Mouse (Mus musculus) lung, postnatal 25 days (tissue): ENCODE data around the gene Gucy2e.
A peak's percentile ranks its signal among the peaks of the same experiment; 100 is the strongest.

Experiments used
- DNase-seq: peaks from one replicate; pipeline ENCODE4 v3.0.0; 2022; ENCODE audit warnings: low spot score

Gucy2e gene

DNA sequence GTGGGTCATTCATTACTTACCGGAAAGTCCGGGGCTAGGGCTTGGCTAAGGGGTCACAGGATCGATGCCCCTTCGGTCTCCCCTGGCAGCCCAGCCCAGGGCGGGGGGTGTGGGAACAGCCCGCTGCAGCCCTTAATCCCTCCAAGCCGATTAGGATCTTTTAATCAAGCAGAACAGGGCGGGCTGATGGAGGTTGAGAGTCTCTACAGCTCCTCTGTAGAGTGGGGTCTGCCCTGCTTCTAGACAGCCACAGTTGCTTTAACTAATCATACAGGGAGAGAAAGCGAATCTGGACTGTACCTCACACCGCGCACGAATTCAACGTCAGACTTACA, at the start of gene Gucy2e:
Gene Gucy2e (minus strand): TSS at position 111 of the 335 bp plus-strand sequence.
- no peak for DNase-seq

DNA sequence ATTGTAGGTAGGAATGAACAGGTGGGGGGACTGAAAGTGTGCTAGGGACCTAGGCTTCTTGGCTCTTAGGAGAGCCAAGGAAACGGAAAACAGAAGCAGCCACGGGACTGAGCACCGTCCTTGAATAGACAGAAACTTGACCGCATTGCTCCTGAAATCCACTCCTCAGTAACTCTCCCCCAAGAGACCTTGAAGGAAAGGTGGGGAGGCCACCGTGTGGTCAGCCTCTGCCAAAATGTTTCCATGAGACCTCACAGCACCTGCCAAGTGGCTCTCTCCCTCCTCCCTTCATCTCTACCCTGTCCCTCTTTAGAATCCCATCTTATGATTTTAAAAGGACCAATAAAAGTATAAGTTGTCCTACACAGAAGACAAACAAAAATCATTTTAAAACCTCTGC, 40.4 kb upstream of the Gucy2e start:
- no peak for DNase-seq

DNA sequence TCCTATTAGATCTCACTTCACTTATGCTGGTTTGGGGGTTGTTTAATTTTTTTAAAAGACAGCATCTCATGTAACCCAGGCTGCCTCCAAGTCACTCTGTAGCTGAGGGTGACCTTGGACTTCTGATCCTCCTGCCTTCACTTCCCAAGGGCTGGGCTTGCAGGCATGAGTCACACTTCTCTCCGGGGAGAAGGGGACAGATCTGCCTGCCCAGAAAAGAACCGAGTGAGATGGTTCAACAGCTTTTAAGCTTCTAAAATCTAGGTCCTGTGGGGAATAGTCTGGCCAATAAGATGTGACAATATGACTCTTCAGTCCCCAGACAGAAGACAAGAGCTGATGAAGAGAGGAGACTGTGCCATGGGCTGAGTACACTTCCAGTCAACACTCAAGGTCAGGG, 39.2 kb upstream of the Gucy2e start:
- no peak for DNase-seq

DNA sequence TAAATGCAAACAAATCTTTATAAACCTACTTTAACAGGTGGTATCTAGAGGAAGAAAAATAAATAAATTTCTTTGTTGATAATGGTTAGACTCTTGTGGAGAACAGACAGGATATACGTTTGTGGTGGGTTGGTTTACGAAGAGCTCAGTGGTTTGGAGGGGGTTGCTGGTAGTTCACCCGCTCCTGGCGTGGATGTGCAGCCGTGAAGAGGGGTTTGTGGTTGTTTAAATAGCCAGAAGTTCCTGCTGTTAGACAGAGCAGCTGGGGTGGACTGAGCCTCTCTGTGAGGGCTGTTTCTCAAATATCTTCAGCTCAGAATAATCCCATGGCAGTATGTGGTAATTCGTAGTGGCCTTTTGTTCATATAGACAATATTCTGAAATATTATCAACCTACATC, 38.8 kb upstream of the Gucy2e start:
- no peak for DNase-seq

DNA sequence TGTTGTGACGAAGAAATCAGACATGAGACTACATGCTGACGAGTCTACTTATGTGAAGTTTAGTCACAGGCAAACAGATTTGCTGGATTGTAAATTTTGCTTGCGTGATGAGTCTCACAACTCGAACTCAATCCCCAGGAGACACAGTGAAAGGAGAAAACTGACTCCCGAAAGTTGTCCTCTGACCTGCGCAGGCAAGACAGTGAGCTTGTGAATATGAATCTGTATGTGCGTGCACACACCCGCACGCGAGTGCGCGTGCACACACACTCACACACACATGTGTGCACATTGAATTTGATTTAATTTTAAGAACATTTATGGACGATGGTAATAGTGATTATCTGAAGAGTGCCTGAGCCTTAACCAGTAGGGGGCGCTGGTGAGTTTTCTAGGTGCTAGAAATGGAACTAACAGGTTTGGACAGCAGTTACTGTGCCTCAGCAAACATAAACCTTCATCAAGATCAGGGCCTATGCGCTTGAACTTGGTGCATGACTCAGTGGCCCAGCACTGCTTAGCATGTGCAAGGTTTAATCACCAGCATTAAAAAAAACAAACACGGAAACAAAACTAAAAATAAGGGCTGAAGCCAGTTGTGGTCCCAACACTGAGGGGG, 35.4 kb upstream of the Gucy2e start:
- DNase-seq, result peak; percentile 75

DNA sequence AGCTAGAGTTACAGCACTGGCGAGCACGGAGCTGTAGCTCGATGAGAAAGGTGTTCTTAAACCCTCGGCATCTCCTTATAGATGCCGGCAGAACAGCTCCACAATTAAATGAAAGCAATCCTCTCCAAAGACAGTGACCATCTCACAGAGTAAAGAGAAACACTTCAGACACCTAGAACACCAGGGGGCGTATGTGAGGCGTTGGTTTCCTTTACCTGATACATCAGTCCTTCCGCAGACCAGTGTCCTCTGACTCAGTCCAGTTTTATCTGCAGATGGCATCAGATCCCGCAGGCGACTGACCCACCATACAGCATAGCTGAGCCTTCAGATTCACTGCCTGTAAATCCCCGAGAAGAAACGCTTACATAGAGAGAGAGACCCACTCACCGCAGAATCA, 32.7 kb upstream of the Gucy2e start:
- peak; percentile 69 for DNase-seq

DNA sequence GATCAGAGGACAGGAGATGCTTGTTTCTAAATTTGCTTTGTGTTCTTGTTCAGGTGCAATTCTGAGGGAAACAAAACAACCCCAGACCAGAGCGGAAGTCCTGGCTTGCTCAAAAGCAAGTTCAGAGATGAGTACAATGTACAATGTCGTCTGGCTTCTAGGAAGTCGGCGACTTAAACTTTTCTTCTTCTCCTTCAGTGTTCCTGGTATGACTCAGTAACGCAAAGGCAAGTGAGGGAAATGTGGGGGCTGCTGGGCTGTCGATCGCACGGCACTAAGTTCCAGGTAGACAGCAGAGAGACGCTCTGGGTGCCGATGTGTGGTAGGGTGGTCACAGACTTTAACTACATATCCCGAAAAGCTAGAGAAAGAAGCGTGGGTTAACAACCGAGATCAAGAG, 31.3 kb upstream of the Gucy2e start:
- DNase-seq, result no peak

DNA sequence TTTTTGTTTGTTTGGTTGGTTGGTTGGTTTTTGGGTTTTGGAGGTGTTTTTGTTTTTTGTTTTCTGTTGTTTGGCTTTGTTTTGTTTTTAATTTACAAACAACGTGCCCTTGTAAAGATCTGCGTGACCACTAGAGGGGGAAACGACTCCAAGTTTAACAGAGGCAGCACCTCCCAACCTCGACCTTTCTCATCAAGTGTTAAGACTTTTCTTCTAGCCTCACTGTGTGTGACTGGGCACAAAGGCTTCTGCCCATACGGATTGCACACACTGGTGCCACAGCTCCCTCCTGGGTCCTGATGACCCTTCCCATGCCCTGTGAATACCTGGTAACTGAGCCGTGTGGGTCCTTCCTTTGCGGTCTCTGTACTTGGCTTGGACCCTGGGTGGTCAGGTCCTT, 30.5 kb upstream of the Gucy2e start:
- DNase-seq, result no peak

DNA sequence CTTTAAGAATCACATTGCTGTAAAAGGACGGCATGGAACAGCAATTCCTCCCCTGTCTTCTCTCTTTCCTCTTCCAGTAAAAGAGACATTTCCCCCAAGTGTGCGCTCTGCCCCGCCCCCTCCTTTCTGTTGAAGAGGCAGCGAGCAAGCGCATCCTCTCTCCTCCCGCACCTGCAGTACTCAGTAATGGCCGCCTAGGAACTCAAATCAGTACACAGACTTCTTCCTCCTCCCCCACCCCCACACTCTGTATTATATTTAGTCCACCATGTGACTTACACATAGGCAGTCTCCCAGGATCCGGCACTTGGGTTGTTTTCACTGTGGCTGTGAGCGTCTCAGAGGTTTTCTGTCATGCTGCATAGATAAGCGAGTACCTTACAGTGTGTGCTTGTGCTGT, 29.4 kb upstream of the Gucy2e start:
- DNase-seq, result no peak

DNA sequence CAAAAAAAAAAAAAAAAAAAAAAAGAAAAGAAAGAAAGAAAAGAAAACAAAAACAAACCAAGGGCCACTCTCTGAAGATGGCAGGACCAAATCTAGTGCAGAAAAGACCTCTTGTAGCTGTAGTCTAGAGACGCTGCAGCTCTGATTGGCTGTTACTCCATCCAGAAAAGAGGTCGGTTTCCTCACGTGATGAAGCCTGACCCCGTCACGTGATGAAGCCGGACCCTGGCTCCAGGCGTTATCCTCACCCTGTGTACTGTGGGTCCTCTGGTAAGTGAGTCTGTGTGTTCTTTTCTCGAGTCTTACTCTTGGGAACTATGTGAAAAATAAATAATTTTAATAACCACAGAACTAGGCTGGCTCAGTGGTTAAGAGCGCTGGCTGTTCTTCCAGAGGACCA, 28.6 kb upstream of the Gucy2e start:
- DNase-seq, result no peak

DNA sequence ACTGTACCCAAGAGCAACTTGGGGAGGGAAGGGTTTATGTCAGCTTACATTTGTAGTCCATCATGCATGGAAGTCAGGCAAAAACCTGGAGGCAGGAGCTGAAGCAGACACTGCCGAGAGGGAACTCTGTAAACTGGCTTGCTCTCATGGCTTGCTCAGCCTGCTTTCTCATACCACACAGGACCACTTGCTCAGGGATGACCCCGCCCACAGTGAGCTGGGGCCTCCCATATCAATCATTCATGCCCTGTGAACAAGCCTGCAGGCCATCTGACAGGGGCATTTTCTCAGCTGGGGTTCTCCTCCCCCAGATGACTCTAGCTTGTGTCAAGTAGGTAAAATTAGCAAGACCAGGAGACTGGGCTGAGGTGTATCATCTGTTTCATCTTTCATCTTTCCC, 27.4 kb upstream of the Gucy2e start:
- no peak for DNase-seq

DNA sequence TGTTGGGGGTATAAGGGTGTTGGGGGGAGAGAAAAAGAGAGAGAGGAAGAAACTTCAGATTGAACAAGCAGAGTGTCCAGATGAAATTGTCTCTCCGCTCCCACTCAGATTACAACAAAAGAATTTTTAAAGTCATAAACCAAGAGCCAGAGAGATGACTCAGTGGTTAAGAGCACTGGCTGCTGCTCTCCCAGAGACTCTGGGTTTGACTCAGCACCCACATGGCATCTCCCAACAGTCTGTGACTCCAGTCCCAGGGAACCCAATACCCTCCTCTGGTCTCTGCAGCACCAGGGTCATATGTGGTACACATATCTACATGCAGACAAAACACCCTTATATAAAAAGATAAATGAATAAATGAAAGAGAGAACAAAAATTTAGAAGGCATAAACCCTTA, 23.3 kb upstream of the Gucy2e start:
- DNase-seq, result no peak

DNA sequence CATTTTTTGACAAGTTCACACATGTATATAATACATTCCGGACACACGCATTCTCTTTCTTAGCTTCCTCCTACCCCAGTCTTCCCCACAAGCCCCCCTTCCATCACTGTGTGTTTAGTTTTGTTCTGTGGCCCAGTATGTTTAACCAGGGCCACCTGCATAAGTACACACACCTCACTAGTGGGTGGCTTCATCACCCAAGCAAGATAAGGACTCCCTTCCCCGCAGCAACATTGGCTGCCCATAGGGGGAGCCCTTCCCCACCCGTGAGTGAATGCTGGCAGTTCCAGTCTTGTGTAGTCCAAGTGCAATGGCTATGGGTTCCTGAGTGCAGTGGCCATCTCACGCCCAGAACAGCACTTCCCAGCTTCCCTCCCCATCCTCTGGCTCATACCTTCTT, 21.5 kb upstream of the Gucy2e start:
- peak; percentile 37 for DNase-seq

DNA sequence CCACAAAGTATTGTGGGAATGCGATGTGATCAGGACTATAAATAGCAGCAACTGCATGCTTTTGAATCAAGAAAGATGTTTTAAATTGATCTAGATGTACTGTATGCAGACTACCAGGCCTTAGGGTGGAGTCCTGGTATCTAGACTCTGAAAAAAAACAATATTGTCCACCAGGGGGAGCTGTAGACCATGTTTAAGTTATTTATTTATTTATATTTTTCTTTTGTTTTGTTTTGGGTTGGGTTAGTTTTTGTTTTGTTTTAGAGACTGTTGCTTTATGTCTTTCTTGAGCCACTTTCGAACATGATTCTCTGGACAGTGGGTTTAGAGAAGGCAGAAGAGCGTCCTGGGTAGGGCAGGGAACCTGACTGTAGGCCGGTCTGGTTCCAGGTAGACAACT, 21.0 kb upstream of the Gucy2e start:
- peak; percentile 39 for DNase-seq

DNA sequence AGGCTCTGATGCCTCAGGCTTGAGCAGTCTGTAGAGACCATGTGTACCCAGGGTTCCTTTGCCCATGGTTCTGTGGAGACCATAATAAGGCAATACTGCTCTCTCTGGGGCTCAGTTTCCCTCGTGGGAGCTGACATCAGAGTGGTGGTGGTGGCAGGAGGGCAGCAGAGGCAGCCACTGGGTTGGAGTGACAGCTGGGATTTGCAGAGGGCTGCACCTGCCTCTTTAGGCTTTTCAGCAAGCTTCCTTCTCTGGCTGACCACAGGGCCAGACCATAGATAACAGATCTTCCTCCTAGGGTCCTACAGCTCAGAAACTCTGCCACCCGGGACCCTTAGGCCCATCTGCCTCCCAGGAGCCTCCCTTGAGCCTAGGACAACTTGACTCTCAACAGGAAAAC, 20.2 kb upstream of the Gucy2e start:
- no peak for DNase-seq

DNA sequence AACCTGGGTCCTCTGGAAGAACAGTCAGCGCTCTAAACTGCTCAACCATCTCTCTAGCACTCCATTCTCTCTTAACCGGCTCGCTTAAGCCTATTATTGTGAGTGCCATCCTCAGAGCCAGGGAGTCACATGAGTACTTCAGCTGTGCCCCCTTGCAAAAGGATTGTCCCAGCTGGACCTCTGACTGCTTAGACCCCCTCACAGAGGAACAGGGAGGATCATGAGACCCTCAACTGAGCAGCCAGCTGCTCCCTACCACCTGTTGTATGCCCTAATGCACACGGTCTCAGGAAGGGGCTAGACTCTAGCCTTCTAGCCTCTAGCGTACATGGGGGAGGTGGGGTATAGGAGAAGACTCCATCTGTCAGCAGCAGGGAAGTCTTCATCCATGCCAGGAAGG, 18.0 kb upstream of the Gucy2e start:
- DNase-seq, result no peak

DNA sequence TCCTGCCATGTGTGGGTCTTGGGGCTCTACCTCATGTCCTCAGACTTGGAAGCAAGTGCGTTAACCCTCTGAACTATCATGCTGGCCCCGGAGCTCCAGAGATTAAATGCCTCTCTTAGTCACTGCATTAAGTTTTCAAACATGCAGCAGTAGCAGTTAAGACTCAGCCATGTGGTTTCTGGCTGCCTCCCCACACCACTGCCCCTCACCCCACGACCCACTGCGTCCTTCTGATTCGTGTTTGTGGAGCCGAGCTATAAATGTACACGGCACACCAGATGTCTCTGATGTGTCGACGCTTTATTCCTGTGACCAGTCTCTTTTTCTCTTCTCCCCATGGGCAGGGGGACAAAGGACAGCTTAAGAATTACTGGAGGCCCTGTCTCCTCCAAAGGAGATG, 16.3 kb upstream of the Gucy2e start:
- DNase-seq, result no peak

DNA sequence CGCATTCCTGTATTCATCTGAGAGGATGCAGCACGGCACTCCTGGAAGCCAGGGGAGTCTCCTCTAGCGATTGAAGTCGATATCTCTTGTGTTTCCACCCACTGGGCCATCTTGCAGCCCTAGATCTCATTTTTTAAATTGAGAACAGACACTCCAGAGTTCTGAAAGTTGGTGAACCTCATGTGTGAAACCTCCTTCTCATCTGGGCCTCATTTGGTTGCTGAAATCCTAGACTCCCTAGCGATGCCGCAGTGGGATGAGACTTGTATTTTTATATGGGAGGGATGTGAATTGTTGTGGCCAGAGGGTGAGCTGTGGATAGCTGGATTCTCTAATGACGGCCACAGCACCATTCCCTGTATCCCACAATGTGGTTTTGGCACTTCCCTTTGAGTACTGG, 15.1 kb upstream of the Gucy2e start:
- DNase-seq, result no peak

DNA sequence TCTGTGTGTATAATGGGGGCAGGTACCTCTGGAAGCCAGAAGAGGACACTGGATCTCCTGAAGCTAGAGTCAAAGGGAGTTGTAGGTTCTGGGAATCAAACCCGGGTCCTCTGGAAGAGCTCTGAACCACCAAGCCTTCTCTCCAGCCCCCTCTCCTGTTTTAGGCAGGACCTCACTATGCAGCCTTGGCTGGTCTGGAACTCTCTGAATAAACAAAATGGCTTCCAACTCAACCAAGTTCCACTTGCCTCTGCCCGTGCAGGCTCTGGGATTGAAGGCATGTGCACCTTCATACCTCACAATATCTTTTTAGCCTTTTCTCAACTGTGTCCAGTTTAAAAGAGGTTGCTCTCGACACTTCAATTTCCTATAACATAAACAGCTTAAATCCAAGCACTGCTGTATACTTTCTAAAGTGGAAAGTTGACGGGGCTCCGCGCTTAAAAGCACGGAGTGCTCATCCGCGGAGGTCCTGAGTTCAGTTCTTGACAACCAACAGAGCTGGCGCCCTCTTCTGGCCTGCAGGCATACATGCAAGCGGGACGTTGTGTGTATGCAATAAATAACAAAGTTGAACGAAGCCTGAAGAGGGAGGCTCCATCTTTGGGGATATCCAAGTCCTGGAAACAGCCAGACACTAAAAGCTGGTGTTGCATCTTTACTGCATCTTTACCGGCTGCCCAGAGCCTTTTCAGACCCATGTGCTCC, 14.5 kb upstream of the Gucy2e start:
- no peak for DNase-seq

DNA sequence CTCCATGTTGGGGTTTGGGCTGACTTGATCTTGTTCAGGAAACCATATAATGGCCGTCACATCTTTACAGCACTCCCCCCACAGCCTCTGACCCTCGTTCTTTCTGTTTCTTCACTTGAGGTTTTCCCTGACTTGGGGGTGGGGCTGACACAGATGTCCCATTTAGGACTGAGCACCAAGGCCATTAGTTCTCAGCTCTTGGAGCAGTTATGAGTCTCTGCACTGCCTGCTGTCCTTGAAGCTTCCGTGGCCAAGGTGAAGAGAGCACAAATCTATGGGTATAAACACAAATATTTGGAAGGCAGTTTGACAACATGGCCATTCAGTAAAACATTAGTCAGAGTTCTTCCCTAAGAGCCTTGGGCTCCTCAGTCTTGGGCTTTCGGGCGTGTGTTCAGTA, 13.3 kb upstream of the Gucy2e start:
- no peak for DNase-seq

DNA sequence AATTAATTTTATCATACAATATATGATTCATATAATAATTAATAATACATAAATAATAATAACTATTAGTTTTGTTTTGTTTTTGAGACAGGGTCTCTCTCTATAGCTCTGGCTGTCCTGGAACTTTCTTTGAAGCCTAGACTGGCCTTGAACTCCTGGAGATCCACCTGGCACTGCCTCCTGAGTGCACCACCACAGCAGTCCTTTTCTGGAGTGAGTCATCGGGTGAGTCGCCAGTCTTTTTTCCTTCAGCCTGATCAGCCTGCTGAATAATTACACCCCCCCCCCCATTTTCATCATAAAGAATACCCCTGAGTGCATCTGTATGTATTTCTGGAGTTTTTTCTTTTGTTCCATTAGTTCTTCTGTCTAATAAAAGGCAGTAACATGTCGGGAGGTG, 12.3 kb upstream of the Gucy2e start:
- no peak for DNase-seq

DNA sequence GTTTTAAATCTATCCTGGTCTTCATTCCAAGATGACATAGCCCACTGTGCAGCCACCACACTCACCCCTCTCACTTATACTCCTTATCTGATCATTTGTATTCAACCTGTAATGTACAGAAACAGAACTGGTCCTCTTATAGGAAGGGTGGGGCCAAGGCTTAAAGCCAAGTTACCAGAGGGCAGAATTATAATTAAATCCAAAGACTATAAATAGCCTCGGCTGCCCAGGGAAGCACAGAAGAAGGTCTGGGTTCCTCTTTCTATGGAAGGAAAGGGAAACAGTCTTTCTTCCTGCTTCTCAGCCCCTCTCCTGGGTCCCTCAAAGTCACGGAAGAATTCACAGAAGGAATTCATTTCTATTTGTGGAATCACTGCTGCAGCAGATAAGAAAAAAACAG, 8.8 kb upstream of the Gucy2e start:
- DNase-seq, result no peak

DNA sequence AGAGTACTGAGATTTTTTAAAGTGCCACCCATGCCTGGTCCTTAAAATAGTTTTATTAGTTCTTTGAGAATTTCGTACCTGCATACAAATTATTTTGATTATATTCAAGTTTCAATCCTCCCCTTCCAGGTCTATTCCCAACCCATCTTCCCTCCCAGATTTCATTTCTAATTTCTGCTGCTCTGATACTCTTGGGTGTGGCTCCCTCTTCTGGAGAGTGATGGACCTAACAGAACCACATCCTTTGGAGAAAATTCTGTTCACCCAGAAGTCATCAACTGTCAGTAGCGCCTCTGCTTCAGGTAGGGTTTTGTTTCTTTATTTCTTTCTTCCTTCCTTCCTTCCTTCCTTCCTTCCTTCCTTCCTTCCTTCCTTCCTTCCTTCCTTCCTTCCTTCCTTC, 8.1 kb upstream of the Gucy2e start:
- DNase-seq, result peak; percentile 52
